Mouse (Mus musculus): ENCODE results near the gene B4galnt3.

- TF ChIP-seq POLR2A (IDR thresholded peaks at IDR 0.05; ENCODE audit: insufficient read depth, low read depth, low read length) (no peak), CTCF (IDR thresholded peaks at IDR 0.05; ENCODE audit: insufficient read depth, low read depth, low read length) (no peak)
Measured at GRCm38 (mm10) chr6:120164765-120165164, 129.6 kb downstream of the B4galnt3 start.

All from olfactory bulb, adult 2 months (tissue).